Mouse (Mus musculus) heart, adult 2 months (tissue): ENCODE results near the gene Use1.

Source experiments
- CTCF ChIP-seq: fragments of 200-600 bp; IDR thresholded peaks from 2 replicates; pipeline ENCODE4 v1.8.1; 2022; ENCODE audit warnings: antibody characterized with exemption, mild to moderate bottlenecking, moderate library complexity
- EP300 ChIP-seq: fragments of 200-500 bp; IDR thresholded peaks from 2 replicates; pipeline ENCODE4 v1.6.1; 2011; ENCODE audit warnings: low read depth, low read length, control low read depth; ENCODE audit not compliant: insufficient read depth

GRCm38 (mm10) chr8:71351520-71351919 lies 15.1 kb upstream of the Use1 start:
- TF ChIP-seq CTCF, result no peak
- TF ChIP-seq EP300, result no peak
